Mouse (Mus musculus) G1E (cell line): ENCODE measurements around the gene Tanc2.

Source experiments
- CTCF ChIP-seq: IDR thresholded peaks from 2 replicates; pipeline ENCODE4 v1.5.1; 2012; ENCODE audit warnings: low read depth, low read length, inconsistent platforms, mixed read lengths
- GATA1 ChIP-seq: IDR thresholded peaks from 2 replicates; pipeline ENCODE4 v1.6.1; 2012; ENCODE audit warnings: borderline replicate concordance, low read length, inconsistent platforms, mixed read lengths
- GATA2 ChIP-seq: IDR thresholded peaks from 2 replicates; pipeline ENCODE4 v1.6.1; 2012; ENCODE audit warnings: low read depth, low read length, inconsistent platforms, borderline replicate concordance
- POLR2AphosphoS5 ChIP-seq: IDR thresholded peaks from 2 replicates; pipeline ENCODE4 v1.6.1; 2012; ENCODE audit warnings: low read depth, low read length, inconsistent platforms; ENCODE audit not compliant: insufficient replicate concordance
- TAL1 ChIP-seq: conservative IDR thresholded peaks from 2 replicates; pipeline ENCODE4 v1.6.1; 2012; ENCODE audit warnings: low read depth, low read length, inconsistent platforms, mixed read lengths

GRCm38 (mm10) chr11:105955815-105956430, 366.1 kb downstream of the Tanc2 start:
- TF ChIP-seq CTCF = no peak
- no peak for TF ChIP-seq GATA1
- TF ChIP-seq TAL1 = no peak
- no peak for TF ChIP-seq POLR2AphosphoS5
- TF ChIP-seq GATA2 = no peak
